Mouse (Mus musculus): ENCODE measurements around the gene Tbc1d10b. TPM values are rescaled to one million over a fixed set of nuclear protein-coding genes. Genes with fewer than 3 reads are reported as not detected.
A peak's percentile ranks its signal among the peaks of the same experiment; 100 is the strongest.

Tbc1d10b gene
- polyA plus RNA-seq, 1 experiment from 2014 or later: 27.3 TPM

- Histone ChIP-seq H3K27me3 (ENCODE audit: poor library complexity, severe bottlenecking) (no peaks in the 10 kb centered on the region), H3K4me3 (peak overlapping the region; percentile 73), H3K9me3 (peaks cover 27% of the 10 kb centered on the region), H3K4me1 (peaks cover 39% of the 10 kb centered on the region), H3K27ac (peak overlapping the region; percentile 100), H3K36me3 (replicated peaks) (peaks cover 75% of the 10 kb centered on the region)
- WGBS: 8% methylated on average over 9 of the region's 9 CpGs
- no peak for DNase-seq (ENCODE audit: extremely low spot score, low spot score)
Observed at GRCm38 (mm10) chr7:127233765-127234164, 25.5 kb upstream of the Tbc1d10b start.

GRCm38 (mm10) chr7:127233368-127233749 is 25.1 kb upstream of the Tbc1d10b start:
- H3K27me3 ChIP-seq (ENCODE audit: poor library complexity, severe bottlenecking): no peaks in the 10 kb centered on the region
- H3K9me3 ChIP-seq: peaks cover 27% of the 10 kb centered on the region
- WGBS: under 1% methylated on average over 27 of the region's 27 CpGs
- peaks cover 75% of the 10 kb centered on the region for H3K36me3 ChIP-seq (replicated peaks)
- DNase-seq (ENCODE audit: extremely low spot score, low spot score): no peak
- H3K4me3 ChIP-seq: peak overlapping the region; percentile 73
- H3K4me1 ChIP-seq: peaks cover 39% of the 10 kb centered on the region
- peak overlapping the region; percentile 100 for H3K27ac ChIP-seq

DNA sequence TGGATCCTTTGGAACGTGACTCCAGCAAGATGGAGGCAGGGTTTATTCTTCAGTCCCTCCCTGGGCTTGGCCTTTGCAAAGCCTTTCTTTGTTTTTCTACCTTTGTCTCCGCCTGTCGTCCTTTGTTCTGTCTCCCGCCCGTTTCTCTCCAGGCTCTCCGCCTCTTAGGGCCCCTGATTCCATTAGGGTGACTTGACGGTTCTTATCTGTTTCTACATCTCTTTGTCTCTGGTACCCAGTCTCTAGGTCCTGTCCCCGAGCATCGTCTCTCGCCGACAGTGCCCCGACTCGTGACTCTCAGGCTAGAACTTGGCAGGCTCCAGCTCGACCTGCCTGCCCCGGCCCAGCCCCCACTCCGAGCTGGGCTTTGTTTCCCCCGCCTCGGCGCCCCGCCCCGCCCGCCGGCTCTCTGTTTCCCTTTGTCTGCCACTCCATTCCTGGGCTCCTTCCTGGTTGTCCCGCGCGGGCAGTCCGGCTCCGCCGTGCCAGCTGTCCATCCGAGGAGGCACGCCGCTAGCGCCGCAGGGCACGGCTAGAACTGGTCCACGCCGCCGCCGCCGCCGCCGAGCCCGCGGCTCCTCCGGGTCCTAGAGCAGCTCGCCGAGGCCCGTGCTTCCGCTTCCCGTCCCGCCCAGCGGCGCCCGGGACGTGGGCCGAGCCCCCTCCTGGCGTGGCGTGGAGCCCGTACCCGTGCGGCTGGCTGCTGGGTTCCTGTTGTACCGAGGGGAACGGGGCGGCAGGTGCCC is 24.5 kb upstream of the Tbc1d10b start, which contains the start of the genes Zfp553 and Sept1:
Zfp553 (plus strand) TSS at position 440 of the 746 bp plus-strand sequence.
Sept1 (minus strand) TSS at position 509 of the 746 bp plus-strand sequence.
- WGBS: under 1% methylated on average over 64 of the region's 64 CpGs
- Histone ChIP-seq H3K9me3 (peaks cover 27% of the 10 kb centered on the region), H3K27me3 (ENCODE audit: poor library complexity, severe bottlenecking) (no peaks in the 10 kb centered on the region), H3K36me3 (replicated peaks) (peaks cover 73% of the 10 kb centered on the region), H3K4me3 (peak within 1 kb of the TSS; percentile 73), H3K27ac (peak within 1 kb of the TSS; percentile 100), H3K4me1 (peaks cover 39% of the 10 kb centered on the region)
- DNase-seq (ENCODE audit: extremely low spot score, low spot score): peak; percentile 92

GRCm38 (mm10) chr7:127231826-127232621 is 23.8 kb upstream of the Tbc1d10b start:
- WGBS: 16% methylated on average over 20 of the region's 20 CpGs
- Histone ChIP-seq H3K4me3 (peak overlapping the region; percentile 73), H3K9me3 (peaks cover 21% of the 10 kb centered on the region), H3K36me3 (replicated peaks) (peaks cover 73% of the 10 kb centered on the region), H3K27me3 (ENCODE audit: poor library complexity, severe bottlenecking) (no peaks in the 10 kb centered on the region), H3K4me1 (peaks cover 39% of the 10 kb centered on the region), H3K27ac (peak overlapping the region; percentile 100)
- DNase-seq (ENCODE audit: extremely low spot score, low spot score): no peak

DNA sequence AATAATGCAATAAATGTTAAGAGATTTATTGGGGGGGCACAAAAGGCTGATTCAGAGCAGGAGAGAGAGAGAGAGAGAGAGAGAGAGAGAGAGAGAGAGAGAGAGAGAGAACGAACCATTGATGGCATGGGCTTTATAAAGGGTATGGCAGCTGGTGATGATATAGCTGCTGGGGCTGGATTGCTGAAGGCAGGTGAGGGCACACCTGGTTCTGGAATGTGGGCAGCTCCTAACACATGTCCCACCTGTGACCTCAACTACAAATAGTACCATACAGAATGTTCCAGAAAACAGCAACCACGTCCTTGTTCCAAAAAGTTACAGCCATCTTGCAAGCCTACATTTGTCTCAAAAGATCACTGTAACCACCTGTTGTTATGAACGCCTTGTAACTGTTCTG is 23.1 kb upstream of the Tbc1d10b start:
- Histone ChIP-seq H3K27me3 (ENCODE audit: poor library complexity, severe bottlenecking) (no peaks in the 10 kb centered on the region), H3K36me3 (replicated peaks) (peaks cover 71% of the 10 kb centered on the region), H3K4me1 (peaks cover 39% of the 10 kb centered on the region), H3K27ac (peak overlapping the region; percentile 100), H3K9me3 (peaks cover 14% of the 10 kb centered on the region), H3K4me3 (peak overlapping the region; percentile 73)
- DNase-seq (ENCODE audit: extremely low spot score, low spot score): no peak
- 83% methylated on average over 3 of the region's 3 CpGs for WGBS

DNA sequence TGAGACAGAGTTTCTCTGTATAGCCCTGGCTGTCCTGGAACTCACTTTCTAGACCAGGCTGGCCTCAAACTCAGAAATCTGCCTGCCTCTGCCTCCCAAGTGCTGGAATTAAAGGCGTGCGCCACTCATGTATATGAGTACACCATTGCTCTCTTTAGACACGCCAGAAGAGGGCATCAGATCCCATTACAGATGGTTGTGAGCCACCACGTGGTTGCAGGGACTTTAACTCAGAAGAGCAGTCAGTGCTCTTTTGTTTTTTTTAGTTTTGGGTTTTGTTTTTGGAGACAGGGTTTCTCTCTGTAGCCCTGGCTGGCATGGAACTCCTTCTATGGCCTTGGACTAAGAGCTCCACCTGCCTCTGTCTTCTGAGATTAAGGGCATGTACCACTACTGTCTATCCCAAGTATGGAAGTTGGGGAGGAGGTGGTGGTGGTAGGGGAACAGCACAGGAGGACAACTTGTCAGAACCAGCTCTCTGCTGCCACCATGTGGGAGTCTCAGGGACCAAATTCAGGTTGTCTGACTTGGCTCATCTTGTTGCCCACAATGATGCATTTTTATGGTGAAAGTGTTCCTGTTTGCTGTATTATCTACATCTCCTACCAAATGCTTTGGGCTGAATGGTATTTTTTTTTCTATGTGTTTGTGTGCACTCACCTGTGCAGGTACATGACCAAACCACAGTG is 20.5 kb upstream of the Tbc1d10b start:
- Histone ChIP-seq H3K9me3 (no peaks in the 10 kb centered on the region), H3K4me3 (no peak overlapping the region)
- WGBS: 69% methylated on average over 4 of the region's 4 CpGs

GRCm38 (mm10) chr7:127225147-127225995 is 17.1 kb upstream of the Tbc1d10b start:
- Histone ChIP-seq H3K36me3 (replicated peaks) (peaks cover 77% of the 10 kb centered on the region), H3K27me3 (ENCODE audit: poor library complexity, severe bottlenecking) (no peaks in the 10 kb centered on the region), H3K9me3 (no peaks in the 10 kb centered on the region), H3K27ac (peak overlapping the region; percentile 51; the same call in 1 of the 2 replicates), H3K4me1 (peaks cover 7% of the 10 kb centered on the region), H3K4me3 (no peak overlapping the region)
- 91% methylated on average over 11 of the region's 11 CpGs for WGBS
- DNase-seq (ENCODE audit: extremely low spot score, low spot score): no peak

More for the DNA sequence above, 20.5 kb upstream of the Tbc1d10b start:
- H3K27me3 ChIP-seq (ENCODE audit: poor library complexity, severe bottlenecking): no peaks in the 10 kb centered on the region
- H3K27ac ChIP-seq: no peak overlapping the region
- DNase-seq (ENCODE audit: extremely low spot score, low spot score): peak; percentile 62
- H3K36me3 ChIP-seq (replicated peaks): peaks cover 69% of the 10 kb centered on the region
- H3K4me1 ChIP-seq: peaks cover 30% of the 10 kb centered on the region

DNA sequence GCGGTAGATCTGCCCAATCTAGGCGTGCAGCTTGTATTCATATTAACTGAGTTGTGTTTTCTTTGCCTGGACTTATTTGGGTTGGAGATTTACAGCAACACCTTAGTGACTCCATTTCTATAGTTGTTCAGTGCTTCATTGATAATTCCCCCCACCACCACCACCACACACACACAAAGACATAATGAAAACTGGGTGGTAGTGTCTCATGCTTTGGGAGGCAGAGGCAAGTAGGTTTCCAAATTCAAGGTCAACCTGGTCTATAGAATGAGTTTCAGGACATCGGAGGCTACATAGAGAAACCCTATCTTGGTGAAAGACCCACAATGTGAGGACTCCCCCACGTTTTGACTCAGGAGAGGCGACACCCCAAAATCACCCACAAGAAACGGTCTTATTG is 16.3 kb upstream of the Tbc1d10b start:
- DNase-seq (ENCODE audit: extremely low spot score, low spot score): no peak
- Histone ChIP-seq H3K27me3 (ENCODE audit: poor library complexity, severe bottlenecking) (no peaks in the 10 kb centered on the region), H3K4me1 (no peaks in the 10 kb centered on the region), H3K36me3 (replicated peaks) (peaks cover 70% of the 10 kb centered on the region), H3K4me3 (no peak overlapping the region), H3K9me3 (no peaks in the 10 kb centered on the region), H3K27ac (no peak overlapping the region)
- WGBS: 91% methylated on average over 6 of the region's 6 CpGs

DNA sequence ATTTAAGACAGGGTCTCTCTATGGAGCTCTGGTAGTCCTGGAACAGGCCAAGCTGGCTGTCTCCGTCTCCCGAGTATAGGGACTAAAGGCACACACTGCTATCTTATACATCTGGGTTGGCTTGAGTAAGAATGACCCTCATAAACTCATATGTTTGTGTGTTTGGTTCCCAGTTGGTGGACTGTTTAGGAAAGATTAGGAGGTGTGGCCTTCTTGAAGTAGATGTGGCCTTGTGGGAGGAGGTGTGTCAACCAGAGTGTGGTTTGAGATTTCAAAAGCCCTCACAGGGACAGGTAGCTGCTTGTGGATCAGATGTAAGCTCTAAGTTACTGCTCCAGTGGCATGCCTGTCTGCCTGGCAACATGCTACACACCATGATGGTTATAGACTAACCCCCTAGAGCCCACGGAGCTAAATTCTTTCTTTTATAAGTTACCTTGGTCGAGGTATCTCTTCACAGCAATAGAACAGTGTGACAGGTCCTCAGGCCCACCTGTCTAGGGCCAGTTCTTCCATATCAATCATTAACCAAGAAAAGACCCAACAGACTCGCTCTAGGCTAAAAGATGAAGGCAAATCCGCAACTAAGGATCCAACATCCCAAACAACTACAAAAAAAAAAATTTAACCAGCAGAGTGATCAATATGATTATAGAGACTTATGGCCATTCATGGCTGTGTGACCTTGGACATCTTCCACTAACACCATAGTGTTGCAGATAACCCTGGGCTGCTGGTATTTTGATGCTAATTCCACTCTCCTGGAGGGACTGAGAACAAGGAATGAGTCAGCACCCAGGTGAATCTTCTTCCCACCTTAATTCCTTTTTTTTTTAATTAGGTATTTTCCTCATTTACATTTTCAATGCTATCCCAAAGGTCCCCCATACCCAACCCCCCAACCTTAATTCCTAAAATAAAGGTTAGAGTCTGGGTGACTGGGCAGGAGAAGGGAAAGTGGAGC is 15.5 kb upstream of the Tbc1d10b start:
- H3K4me1 ChIP-seq: no peaks in the 10 kb centered on the region
- no peaks in the 10 kb centered on the region for H3K9me3 ChIP-seq
- no peaks in the 10 kb centered on the region for H3K27me3 ChIP-seq (ENCODE audit: poor library complexity, severe bottlenecking)
- peaks cover 62% of the 10 kb centered on the region for H3K36me3 ChIP-seq (replicated peaks)
- 91% methylated on average over 6 of the region's 6 CpGs for WGBS
- H3K4me3 ChIP-seq: no peak overlapping the region
- no peak for DNase-seq (ENCODE audit: extremely low spot score, low spot score)
- H3K27ac ChIP-seq: no peak overlapping the region

GRCm38 (mm10) chr7:127223106-127223505 is 14.8 kb upstream of the Tbc1d10b start:
- Histone ChIP-seq H3K4me1 (no peaks in the 10 kb centered on the region), H3K27me3 (ENCODE audit: poor library complexity, severe bottlenecking) (no peaks in the 10 kb centered on the region), H3K36me3 (replicated peaks) (peaks cover 57% of the 10 kb centered on the region), H3K9me3 (no peaks in the 10 kb centered on the region), H3K27ac (no peak overlapping the region), H3K4me3 (no peak overlapping the region)
- no peak for DNase-seq (ENCODE audit: extremely low spot score, low spot score)
- WGBS: 96% methylated on average over 3 of the region's 3 CpGs

DNA sequence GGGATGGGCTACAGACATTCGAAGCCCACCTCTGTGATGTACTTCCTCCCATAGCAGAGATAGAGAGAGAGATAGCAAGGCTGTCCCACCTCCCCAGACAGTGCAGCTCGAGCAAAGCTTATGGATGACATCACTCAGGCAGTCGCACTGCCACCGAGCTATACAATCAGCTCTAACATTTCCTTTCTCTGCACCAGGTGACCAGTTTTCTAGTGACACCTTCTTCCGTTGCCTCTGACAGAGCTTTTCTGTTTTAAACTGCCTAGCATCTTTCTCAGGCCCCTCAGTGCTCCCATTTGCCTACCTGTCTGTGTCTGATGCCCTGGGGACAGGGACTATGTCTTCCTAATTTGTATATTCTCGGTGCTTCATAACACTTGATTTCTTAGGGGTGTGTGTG is 12.2 kb upstream of the Tbc1d10b start:
- Histone ChIP-seq H3K27me3 (ENCODE audit: poor library complexity, severe bottlenecking) (no peaks in the 10 kb centered on the region), H3K4me1 (peaks cover 1% of the 10 kb centered on the region), H3K4me3 (no peak overlapping the region), H3K36me3 (replicated peaks) (peaks cover 33% of the 10 kb centered on the region), H3K27ac (no peak overlapping the region), H3K9me3 (no peaks in the 10 kb centered on the region)
- no peak for DNase-seq (ENCODE audit: extremely low spot score, low spot score)
- 84% methylated on average over 6 of the region's 6 CpGs for WGBS

Data from forebrain, embryonic 10.5 days (tissue).